Mouse (Mus musculus): ENCODE measurements around the gene Heyl. TPM values are rescaled to one million over a fixed set of nuclear protein-coding genes. Genes with fewer than 3 reads are reported as not detected.

Heyl gene
- 0.92 and 1.2 TPM in 2 replicates for polyA plus RNA-seq (2012; rRNA removed)

DNA sequence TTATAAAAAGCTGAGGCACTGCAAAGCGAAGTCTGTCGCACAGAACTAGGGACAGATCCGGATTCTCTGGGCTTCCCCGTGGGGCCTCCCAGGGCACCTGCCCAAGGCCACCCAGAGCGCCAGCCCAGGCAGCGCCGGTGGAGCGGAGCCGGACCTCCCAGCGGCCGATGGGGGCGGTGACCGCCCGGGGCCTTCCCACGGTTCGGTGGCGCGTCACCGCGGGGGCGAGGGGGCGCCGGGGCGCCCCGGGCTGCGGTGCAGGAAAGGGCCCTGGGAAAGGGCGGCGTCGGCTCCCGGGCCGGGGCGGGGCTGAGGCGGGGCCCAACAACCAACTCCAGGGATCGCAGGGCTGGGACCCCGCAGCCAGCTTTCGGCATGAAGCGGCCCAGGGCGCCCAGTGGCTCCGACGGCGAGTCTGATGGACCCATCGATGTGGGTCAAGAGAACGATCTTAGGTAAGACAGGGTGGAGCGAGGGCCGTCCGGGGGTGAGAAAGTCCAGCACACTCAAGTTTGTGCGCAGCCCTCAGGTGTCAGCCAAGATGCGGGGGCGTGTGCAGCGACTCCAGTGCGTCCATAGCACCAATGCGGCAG lies at the start of gene Heyl:
Gene Heyl (plus strand): TSS at position 65 of the 593 bp plus-strand sequence.
- DNase-seq (ENCODE audit: low read depth, low spot score), result no peak

DNA sequence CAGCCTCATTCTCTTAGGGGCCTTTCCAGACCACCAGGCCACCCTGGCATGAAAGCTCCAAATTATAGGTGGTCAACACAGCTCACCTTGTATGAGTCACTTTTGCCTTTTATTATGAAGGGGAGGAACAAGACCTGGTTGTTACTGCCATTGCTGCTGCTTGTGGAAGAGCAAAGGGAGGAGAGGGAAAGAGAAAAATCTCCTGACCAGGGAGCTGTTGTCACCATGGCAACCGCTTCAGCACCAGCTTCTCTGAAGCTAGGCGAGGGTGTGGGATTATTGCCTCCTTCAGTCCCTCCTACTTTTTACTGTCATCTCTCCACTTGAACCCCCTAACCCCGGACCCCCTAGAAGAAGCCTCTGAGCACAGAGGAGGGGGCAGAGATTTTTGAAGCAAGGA lies 48.5 kb upstream of the Heyl start:
- WGBS, result 50% methylated on average over 3 of the region's 3 CpGs
- no peak for DNase-seq (ENCODE audit: low read depth, low spot score)

More for the DNA sequence above, at the start of gene Heyl:
- 3% methylated on average over 52 of the region's 52 CpGs for WGBS

DNA sequence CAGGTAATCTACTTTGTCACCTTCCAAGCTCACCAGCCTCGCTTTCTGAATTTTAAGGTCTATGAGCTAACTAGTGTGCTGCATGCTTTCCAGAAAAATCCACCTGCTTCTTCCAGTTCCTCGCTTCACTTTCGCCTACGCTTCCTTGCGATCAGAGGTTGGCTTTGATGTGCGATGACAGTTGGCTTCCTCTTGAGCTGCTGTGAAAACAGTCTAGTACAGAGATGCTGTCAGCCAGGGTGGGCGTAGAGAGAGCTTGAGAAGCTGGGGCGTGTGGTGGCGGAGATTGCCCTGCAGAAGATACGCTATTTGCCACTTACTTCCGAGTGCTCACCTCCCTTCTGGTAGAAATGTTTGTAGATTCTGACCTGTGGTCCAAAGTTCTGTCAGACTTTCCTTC lies 41.0 kb upstream of the Heyl start:
- DNase-seq (ENCODE audit: low read depth, low spot score), result no peak
- 77% methylated on average over 11 of the region's 11 CpGs for WGBS

DNA sequence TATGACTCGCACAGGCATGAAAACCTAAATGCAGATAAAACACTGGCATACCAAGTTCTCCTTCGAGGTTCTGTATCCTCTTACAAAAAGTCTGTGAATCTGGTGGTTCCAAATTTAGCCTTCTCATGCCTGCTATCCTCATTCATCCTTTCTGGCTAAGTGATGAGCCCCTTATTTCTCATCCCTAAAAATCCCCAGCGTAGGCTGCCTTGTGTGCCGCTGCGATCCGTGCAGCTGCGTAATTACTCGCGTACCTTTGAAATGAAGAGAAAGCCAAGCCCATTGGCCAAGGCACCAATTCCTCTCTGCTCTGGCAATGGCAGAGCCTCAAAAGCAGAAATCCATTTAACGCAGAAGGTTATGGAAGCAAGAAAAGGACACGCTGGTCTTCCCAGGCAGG lies 39.6 kb upstream of the Heyl start:
- DNase-seq (ENCODE audit: low read depth, low spot score), result no peak
- WGBS, result 87% methylated on average over 11 of the region's 11 CpGs

DNA sequence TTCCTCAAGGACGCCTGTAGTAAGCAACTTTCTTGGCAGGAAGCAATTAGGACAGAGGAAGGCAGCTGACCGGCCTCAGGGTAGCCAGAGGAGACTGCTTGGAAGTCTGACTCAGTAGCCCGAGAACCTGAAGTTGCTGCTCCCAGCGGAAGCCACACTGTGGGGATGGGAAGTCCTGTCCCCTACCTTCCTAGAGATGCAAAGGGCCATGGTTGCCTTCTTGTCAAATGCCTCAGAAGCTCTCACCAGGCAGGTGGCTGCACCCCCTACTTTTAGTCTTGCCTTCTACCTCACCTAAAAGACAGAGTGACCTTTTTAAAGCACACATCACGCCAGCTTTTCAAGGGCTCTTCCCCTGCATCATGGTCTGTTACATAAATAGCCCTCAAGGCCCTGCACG lies 36.7 kb upstream of the Heyl start:
- 60% methylated on average over 6 of the region's 6 CpGs for WGBS
- no peak for DNase-seq (ENCODE audit: low read depth, low spot score)

DNA sequence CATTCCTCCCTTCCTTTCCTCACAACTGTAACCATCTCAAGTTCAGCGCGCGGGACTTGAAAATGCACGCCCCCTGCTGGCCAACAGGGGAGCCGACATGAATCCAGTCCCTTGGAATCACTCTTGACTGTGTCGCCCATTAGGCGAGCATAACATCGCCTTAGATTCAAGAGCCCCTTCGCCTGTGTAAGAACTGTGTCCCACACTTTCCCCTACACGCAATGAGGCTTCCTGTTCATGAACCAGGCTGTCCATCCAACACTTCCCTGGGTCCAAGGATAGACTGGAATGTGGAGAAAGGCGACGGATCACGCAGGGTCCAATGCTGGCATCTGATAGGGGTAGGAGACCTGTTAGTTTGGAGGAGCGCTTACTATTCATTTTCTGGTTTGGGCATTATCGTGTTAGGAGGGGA lies 32.6 kb upstream of the Heyl start:
- 5% methylated on average over 15 of the region's 15 CpGs for WGBS

DNA sequence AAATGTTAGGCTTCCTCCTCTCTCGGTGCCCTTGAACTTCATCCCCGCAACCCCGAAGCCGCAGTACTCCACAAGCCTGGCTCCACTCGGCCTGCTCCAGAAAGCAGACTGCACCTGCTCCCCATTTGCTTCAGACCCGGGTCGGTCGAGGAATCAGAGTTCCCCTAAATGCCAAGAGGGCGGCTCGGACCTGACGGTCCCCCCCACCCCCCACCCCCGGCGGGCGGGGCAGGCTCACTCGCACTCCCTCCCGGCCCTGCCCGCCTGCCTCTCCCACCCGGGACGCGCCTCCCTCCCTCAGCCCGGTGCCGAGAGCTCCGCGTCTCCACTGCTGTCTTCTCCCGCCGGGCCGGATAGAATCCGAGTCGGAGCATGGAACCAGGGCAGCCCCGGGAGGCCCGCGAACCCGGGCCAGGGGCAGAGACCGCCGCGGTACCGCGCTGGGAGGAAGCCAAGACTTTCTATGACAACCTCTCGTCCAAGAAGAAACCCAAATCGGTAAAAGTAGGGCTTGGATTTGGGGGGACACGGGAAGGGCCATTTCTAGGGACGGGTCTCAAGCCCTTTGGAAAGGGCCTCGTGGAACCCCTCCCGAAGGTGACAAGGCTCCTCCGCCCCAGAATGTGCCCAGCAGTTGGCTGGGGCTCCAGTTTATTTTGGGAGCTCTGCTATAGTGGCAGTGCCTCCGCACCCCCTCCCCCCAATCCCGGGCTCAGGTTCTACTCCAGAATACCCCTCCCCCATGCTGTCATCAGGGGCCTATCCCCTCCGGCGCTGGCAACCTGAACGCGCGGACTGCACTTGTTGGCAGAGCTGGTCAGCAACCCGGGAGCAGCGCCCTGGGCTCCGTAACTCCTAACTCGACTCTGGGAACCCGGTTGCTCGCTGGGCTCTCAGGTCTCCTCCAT lies 31.9 kb upstream of the Heyl start, which contains the start of gene Nt5c1a:
Gene Nt5c1a (plus strand): TSS at position 319 of the 908 bp plus-strand sequence.
- DNase-seq (ENCODE audit: low read depth, low spot score), result no peak
- WGBS, result 3% methylated on average over 58 of the region's 58 CpGs

More for the DNA sequence above, 32.6 kb upstream of the Heyl start:
- DNase-seq (ENCODE audit: low read depth, low spot score), result no peak

DNA sequence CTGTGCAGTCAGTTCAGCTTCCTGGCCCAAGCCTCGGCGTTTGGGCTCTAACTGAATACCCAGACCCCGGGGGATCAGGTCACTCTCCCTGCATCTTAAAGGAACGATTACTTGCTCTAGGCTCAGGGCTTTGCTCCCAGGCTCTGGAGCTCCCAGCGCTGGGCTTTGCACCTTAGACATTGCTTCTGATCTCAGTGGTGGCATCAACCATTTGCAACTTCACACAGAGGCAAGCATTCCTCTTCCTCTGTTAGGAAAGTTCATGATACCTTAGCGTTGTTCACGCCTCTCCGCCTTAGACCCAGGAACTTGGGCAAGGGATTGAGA lies 31.3 kb upstream of the Heyl start:
- 36% methylated on average over 8 of the region's 8 CpGs for WGBS
- DNase-seq (ENCODE audit: low read depth, low spot score), result no peak

DNA sequence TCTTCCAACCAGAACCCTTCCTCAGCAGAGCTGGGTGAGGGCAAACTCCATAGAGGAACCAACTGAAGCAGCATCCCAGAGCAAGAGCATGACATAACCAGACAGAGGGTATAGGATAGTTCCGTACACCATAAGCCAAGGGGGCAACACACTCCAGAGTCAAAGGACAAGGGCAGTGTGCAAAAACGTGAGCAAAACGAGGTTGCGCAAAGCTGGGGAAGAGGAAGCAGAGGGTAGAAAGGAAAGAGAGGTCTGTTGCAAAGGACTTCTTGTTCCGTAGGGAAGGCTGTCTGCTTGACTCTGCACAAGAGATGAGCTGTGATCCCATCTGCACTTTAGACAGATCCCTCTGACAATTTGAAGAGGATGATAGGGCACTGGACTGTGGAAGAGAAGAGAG lies 26.0 kb upstream of the Heyl start:
- WGBS, result 61% methylated on average over 5 of the region's 5 CpGs
- no peak for DNase-seq (ENCODE audit: low read depth, low spot score)

DNA sequence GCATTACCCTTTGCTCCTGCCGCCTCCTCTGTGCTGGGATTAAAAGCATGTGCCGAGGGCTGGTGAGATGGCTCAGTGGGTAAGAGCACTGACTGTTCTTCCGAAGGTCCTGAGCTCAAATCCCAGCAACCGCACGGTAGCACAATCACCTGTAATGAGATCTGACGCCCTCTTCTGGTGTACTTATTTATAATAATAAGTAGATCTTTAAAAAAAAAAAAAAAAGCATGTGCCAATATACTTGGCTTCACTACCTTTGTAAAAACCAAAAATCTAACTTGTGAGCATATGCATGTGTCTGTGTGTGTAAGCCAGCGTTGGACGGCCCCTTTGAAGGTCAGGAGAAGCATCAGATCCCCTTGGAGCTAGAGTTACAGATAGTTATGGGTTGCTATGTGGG lies 22.4 kb upstream of the Heyl start:
- 69% methylated on average over 8 of the region's 8 CpGs for WGBS
- DNase-seq (ENCODE audit: low read depth, low spot score), result no peak

DNA sequence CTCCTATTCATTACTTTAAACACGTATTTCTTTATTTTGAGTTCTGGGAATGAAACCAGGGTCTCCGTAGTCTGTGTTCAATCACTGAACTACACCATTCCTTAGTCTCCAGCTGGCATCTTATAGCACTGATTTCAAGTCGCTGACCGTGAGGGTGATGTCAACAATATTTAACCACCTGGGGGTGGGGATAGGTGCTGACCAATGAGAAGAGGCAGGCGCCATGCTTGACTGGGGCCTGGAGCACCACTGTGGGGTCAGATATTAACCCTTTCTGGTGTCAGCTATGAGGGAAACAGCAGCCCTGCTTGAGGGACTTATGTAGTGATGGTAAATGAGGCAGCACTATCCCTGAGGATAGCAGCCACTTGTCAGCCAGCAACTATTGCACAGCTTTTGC lies 21.9 kb upstream of the Heyl start:
- WGBS, result 53% methylated on average over 5 of the region's 5 CpGs
- no peak for DNase-seq (ENCODE audit: low read depth, low spot score)

DNA sequence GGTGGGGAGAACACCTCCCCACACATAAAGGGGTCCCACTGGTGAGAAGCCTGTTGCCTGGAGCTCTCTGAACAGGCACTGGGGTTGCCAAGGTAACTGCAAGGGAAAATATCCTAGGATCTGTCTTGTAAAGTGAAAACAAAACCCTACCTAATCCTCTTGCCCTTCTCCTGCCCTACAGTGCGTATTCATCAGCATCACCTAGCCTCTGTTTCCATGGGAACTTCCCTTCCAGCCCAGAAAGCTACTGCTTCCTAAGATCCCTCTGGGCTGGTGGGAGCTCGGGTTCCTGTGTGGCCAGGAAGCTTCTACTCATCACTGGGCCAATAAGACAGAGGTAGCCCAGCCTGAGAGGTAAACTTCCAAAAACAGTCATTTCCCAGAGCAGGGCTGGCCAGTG lies 21.0 kb upstream of the Heyl start:
- 63% methylated on average over 2 of the region's 2 CpGs for WGBS

DNA sequence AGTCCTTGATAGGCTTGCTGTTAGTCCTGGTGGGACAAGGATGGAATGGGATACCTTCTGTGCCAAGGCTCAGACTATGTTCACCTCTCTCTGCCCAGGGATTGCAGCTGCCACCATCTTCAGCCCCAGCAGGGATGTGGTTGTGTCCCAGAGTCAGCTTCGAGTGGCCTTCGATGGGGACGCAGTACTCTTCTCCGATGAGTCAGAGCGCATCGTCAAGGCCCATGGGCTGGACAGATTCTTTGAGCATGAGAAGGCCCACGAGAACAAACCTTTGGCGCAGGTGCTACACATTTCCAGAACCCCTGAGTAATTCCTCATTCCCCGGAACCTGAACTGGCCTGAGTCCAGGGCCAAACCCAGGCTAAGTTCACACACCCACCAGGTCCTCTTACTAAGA lies 19.4 kb upstream of the Heyl start:
- 62% methylated on average over 9 of the region's 9 CpGs for WGBS
- no peak for DNase-seq (ENCODE audit: low read depth, low spot score)

More for the DNA sequence above, 21.0 kb upstream of the Heyl start:
- no peak for DNase-seq (ENCODE audit: low read depth, low spot score)

DNA sequence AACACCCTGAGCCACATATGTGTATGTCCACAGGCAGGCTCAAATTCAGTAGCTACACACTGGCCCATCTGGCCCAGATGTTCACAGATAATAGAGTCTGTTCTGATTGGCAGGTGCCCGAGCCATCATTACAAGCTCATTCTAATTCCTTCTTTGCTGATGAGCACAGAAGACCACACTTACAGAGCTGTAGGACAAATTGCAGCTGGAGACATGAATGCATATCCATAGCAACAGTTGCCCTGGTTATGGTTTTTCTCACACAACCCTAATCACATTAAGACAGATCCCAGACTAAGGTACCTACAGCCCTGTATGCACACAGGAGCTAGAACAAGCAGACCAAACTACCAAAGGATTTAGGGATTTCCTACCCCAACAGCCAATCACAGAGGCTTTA lies 18.0 kb upstream of the Heyl start:
- 83% methylated on average over 1 of the region's 1 CpGs for WGBS
- no peak for DNase-seq (ENCODE audit: low read depth, low spot score)

DNA sequence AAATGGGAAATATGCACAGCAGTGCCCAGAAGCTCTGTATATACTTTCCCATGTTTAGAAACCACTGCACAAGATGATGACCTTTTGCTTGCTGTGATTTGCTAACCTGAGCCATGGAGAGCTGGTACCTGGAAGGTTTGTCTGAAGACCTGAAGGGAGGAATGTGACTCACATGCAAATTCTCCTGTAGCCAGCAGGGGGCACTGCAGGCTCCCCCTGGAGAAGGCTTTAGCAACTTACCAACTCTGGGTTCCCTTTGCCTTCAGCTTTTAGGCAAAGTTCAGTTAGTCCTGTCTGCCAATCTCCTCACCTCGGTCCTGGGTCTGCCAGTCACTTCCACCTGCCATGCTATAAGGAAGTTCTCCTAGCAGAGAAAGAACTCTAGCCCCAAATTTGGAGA lies 16.6 kb upstream of the Heyl start:
- DNase-seq (ENCODE audit: low read depth, low spot score), result no peak

DNA sequence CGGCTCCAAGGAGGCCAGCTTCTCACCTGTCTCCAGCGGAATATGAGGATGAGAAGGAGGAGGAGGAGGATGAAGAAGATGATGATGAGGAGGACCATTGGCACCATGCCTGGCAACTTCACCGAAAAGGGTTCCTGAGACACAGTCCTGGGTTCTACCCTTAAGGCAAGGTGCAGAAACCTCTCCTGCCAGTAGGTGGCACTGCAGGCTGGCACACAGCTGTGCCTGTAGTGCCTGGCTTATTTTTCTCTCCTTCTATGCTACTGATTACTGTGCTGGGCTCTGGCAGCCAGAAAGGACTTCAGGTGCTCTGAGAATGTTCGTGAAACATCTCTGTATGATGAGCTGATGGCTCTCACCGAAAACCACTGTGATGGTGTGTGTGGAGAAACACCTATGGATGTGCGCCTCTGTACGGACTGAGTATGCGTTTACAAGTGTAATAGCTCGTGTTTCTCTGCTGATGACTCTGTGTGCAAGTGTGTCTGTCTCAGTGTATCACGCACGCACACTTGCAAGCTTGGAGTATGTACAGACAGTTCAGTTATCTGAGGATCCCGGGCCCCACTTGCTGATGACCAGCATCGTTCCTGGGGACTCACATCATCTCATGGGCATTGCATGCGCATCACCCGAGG lies 13.5 kb upstream of the Heyl start:
- WGBS, result 66% methylated on average over 15 of the region's 15 CpGs

More for the DNA sequence above, 16.6 kb upstream of the Heyl start:
- 8% methylated on average over 1 of the region's 1 CpGs for WGBS

DNA sequence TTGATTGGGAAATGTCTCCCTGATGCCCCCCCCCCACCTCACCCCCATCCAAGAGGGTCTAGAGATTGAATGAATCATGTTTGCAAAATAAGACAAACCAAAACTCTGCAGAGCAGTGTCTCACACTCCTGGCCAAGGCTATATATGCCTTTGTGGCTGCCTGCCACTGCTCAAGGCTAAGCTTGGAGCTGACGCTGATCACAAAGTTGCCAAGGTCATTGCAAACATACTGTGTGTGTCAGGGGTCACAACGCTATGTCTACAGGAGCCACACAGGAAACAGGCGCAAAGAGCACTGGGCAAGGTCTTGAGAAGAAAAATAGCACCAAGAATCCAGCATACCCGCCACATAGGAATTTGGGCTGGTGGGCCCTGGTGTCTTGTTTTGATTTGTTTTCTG lies 12.7 kb upstream of the Heyl start:
- DNase-seq (ENCODE audit: low read depth, low spot score), result no peak
- 81% methylated on average over 4 of the region's 4 CpGs for WGBS

More for the DNA sequence above, 13.5 kb upstream of the Heyl start:
- no peak for DNase-seq (ENCODE audit: low read depth, low spot score)

DNA sequence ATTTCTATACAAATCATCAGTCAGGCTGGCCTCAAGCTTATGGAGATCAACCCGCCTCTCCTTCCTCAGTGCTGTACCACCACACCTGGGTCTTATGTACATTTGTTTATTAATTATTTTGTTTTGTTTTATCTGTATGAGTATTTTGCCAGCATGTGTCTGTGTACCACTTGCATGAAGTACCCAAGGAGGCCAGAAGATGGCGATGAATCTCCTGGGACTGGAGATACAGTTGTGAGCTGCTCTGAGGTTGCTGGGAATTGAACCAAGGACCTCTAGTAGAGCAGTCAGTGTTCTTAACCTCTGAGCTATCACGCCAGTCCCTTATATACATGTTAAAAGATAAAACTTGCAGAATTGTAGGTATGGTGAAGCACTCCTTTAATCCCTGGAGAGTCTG lies 10.0 kb upstream of the Heyl start:
- 67% methylated on average over 3 of the region's 3 CpGs for WGBS
- DNase-seq (ENCODE audit: low read depth, low spot score), result no peak

DNA sequence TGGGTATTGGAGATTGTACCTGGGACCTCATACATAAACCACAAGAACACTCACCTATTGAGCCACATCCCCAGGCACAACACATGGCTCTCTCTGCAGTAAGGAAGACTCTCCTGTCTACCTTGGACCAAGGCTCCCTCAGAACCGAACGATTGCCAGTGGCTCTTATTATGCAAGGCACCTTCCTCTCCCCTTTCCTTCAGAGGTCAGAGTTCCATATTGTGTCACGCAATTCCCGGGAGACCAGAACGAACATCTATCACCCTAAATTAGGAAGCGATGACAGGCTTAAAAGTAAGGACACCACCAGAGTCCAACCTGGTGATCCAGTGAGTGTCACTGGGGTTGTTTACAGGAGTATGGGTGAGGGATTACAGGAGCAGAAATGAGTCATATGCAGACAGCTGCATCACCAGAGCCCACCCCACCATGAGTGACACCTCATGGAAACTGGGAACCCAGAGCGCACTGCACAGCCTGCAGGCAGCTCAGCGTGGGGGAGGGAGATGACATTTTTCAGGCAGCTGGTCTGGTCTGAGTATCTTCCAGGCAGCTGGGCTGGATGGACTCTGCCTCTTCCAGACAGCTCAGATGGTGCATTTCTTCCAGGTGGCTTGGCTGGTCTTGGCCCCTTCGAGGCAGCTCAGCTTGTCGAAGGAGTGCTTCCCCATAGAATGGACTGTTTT lies 7.5 kb upstream of the Heyl start:
- WGBS, result 56% methylated on average over 10 of the region's 10 CpGs
- DNase-seq (ENCODE audit: low read depth, low spot score), result no peak

DNA sequence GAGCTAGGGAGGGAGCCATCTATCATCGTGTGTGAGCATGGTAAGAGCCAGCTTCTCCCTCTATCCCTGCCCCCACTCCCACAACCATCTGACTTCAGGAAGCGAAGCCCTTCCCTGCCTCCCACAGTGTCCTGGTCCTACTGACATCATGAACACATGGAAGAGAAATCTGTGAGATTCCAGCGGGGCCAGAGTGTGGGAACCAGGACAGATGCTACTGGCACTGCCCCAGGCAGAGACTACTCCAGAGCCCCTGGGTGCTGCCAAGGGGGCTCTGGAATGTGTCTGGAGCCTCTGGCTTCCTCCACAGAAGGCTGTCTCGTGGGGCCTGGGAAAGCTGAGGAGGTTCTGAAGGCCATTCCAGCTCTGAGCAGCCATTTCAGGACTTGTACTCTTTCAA lies 5.6 kb upstream of the Heyl start:
- no peak for DNase-seq (ENCODE audit: low read depth, low spot score)
- WGBS, result 61% methylated on average over 4 of the region's 4 CpGs
